Mouse (Mus musculus) hematopoietic multipotent progenitor cell, adult 10-12 weeks (in vitro differentiated cells): ENCODE data around the gene Sf1. TPM values are rescaled to one million over a fixed set of nuclear protein-coding genes. Genes with fewer than 3 reads are reported as not detected.

Source experiments
- polyA plus RNA-seq: library from polyadenylated mRNA; stranded (reverse); fragments of >175 nt; gene quantifications from 2 replicates; pipeline ENCODE4 v1.2.3, GENCODE M21; 2012; ENCODE audit warnings: low replicate concordance

The Sf1 gene
- polyA plus RNA-seq, result 995 and 2,858 TPM in 2 replicates

GRCm38 (mm10) chr19:6363411-6364240 is at the start of gene Sf1:
Sf1 (plus strand) TSS chr19:6363690.

GRCm38 (mm10) chr19:6334673-6335457 is 28.6 kb upstream of the Sf1 start, which contains the start of gene Men1:
Men1 (plus strand) TSS chr19:6334979.

GRCm38 (mm10) chr19:6340524-6341452 is 22.7 kb upstream of the Sf1 start, which contains the start of gene Map4k2:
Map4k2 (plus strand) TSS chr19:6341135.

DNA sequence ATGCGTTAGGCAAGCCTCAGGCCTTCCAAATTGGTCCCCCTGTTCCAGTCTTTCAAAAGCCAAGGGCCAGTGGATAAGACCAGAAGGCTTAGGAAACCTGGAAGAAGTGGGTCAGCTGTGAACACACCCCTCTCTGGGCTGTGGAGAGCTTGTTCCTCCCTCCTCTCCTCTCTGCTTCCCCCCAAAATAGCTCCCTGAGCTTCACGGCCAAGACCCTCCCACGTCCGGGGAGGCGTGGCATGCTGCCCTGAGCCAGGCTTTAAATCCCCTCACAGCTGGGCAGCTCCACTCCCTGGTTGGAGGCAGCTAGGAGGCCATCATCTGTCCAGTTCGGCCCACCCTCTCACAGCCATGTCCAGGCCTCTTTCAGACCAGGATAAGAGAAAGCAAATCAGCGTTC is 20.6 kb downstream of the Sf1 start, which contains the start of gene Pygm:
TSS of gene Pygm (plus strand) at position 272 of the 400 bp plus-strand sequence.

GRCm38 (mm10) chr19:6399285-6400095 is 36.0 kb downstream of the Sf1 start, which contains the start of gene Rasgrp2:
Rasgrp2 (plus strand) TSS chr19:6399340.

DNA sequence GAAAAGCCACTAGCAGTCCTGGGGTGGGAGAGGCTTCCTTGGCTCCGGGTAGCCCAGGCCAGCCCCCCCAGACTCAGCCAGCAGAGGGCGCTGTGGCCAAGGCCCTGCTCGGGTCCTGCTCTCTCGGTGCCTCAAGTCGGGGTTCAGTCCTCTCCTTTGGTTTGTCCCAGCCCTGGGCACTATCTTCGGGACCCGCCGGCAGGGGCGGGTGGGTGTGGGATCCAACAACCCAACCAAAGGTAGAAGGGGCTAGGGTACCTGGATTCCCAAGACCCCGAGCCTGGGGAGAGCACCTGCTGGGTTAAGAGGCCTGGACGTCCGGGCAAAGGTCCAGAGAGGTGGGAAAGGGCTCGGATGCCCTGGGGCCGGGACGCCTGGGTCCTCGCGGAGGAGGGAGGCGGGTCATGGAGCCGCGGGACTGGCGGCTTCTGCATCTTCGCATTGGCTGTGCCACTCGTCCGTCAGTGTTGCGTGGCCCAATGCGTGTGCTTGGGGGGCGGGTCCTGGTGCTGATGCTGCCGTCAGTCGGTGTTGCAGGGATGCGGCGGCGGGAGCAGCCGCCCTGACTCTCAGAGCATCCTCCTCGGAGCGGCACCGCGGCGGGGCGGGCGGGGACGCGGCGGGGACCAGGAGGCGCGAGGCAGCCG is 54.9 kb downstream of the Sf1 start, which contains the start of gene Nrxn2:
TSS of gene Nrxn2 (plus strand) at position 499 of the 647 bp plus-strand sequence.

Other genes starting within 250 kb of the Sf1 start
- 31.3 and 49.9 TPM in 2 replicates for gene Sac3d1, start 245.0 kb upstream of the Sf1 start, polyA plus RNA-seq
- 120 and 217 TPM in 2 replicates for gene Snx15, start 235.4 kb upstream of the Sf1 start, polyA plus RNA-seq
- 1.3 and 2.2 TPM in 2 replicates for gene Batf2, start 222.7 kb upstream of the Sf1 start, polyA plus RNA-seq
- gene Arl2, start 222.1 kb upstream of the Sf1 start, polyA plus RNA-seq, result 32.6 and 45.2 TPM in 2 replicates
- not detected in 2 replicates for gene Majin, start 179.3 kb upstream of the Sf1 start, polyA plus RNA-seq
- 0.22 TPM in 1 of 2 replicates, not detected in the other for gene Gpha2, start 137.3 kb upstream of the Sf1 start, polyA plus RNA-seq
- gene Ppp2r5b, start 127.8 kb upstream of the Sf1 start, polyA plus RNA-seq, result 43.8 and 62.7 TPM in 2 replicates
- 75.2 and 154 TPM in 2 replicates for gene Atg2a, start 122.0 kb upstream of the Sf1 start, polyA plus RNA-seq
- gene Ehd1, start 87.0 kb upstream of the Sf1 start, polyA plus RNA-seq, result 252 and 427 TPM in 2 replicates
- 9.6 and 17.4 TPM in 2 replicates for gene Cdc42bpg, start 57.2 kb upstream of the Sf1 start, polyA plus RNA-seq
- 120 and 143 TPM in 2 replicates for gene Men1, start 28.7 kb upstream of the Sf1 start, polyA plus RNA-seq
- gene Map4k2, start 22.6 kb upstream of the Sf1 start, polyA plus RNA-seq, result 508 and 590 TPM in 2 replicates
- gene Pygm, start 20.7 kb downstream of the Sf1 start, polyA plus RNA-seq, result 2.3 and 2.5 TPM in 2 replicates
- 492 and 537 TPM in 2 replicates for gene Rasgrp2, start 35.6 kb downstream of the Sf1 start, polyA plus RNA-seq
- gene Nrxn2, start 55.0 kb downstream of the Sf1 start, polyA plus RNA-seq, result 3.6 and 14.7 TPM in 2 replicates
- 0.73 and 1.9 TPM in 2 replicates for gene Slc22a12, start 179.3 kb downstream of the Sf1 start, polyA plus RNA-seq